In genomic region chr11:58509058-58509457, GRCm38 (mm10) we compare ENCODE assay signal across 11 mouse cellular contexts. TPM values are rescaled to one million over a fixed set of nuclear protein-coding genes. Genes with fewer than 3 reads are reported as not detected.
A peak's percentile ranks its signal among the peaks of the same experiment; 100 is the strongest.
DNase-seq lines count a peak whose midpoint lies in the region; ATAC-seq lines count a peak whose summit lies in the region.
"Not testable (repeated sequence)": the region's sequence is repeated elsewhere in the genome, so short reads cannot be mapped to it uniquely, and the experiment has no call there.
"Had no signal": no experiment of that assay in that cellular context is flagged by ENCODE, and none has a peak within 500 bp of the region (broad histone marks: within the 10 kb centered on the region; RNA-seq: fewer than 3 reads in every experiment).

No protein-coding gene starts in this region.

- not testable (repeated sequence) for H3K4me1 ChIP-seq in ES-E14 (ENCODE audit: control insufficient read depth in 2 of 2, insufficient read depth in 2 of 2, low read length in 2 of 2, poor library complexity in 1 of 2)

- in situ Hi-C loops in ES-E14 (cut with MboI; ENCODE audit: low sequenced_read_pairs in 2 of 2, unreplicated experiment in 2 of 2) = not testable (repeated sequence)

- H3K9ac ChIP-seq in ES-E14 (ENCODE audit: insufficient read depth, low read depth, low read length, poor library complexity, severe bottlenecking) = not testable (repeated sequence)

- peak; percentile 68; the same call in 1 of the 2 replicates for ATAC-seq in erythroid progenitor cell, adult 5-6 weeks (replicated peaks; ENCODE audit: low FRiP score, poor library complexity, severe bottlenecking)
- ATAC-seq in megakaryocyte, adult 5-6 weeks (ENCODE audit: poor library complexity, severe bottlenecking) = peak; percentile 45; the same call in 1 of the 2 replicates
- ATAC-seq in megakaryocyte-erythroid progenitor cell, adult 5-6 weeks (replicated peaks; ENCODE audit: low FRiP score, low TSS enrichment, poor library complexity, severe bottlenecking) = peak; percentile 55; the same call in 1 of the 2 replicates

- DNase-seq in ES-E14 (ENCODE audit: low read depth, low spot score) = not testable (repeated sequence)
- peak; percentile 8 for DNase-seq in ZHBTc4 (ENCODE audit: low read depth, low spot score)
- peak; percentile 71 for DNase-seq in heart, adult 11 months

- H3K36me3 ChIP-seq in ES-E14 (ENCODE audit: control insufficient read depth, insufficient read depth, low read length, poor library complexity, severe bottlenecking) = not testable (repeated sequence)

- not testable (repeated sequence) for H3K27ac ChIP-seq in ES-E14 (ENCODE audit: insufficient read depth, low read depth, low read length, poor library complexity, severe bottlenecking)

- H3K9me3 ChIP-seq in ES-E14 (ENCODE audit: control insufficient read depth, insufficient read depth, low read depth, low read length) = not testable (repeated sequence)

- H3K4me3 ChIP-seq in ES-E14 (ENCODE audit: insufficient read depth in 1 of 2, low read depth in 1 of 2, low read length in 2 of 2, poor library complexity in 1 of 2, severe bottlenecking in 1 of 2) = peak overlapping the region; percentile 31 to 48; a peak in 3 of 4 replicates

RNA-seq across cellular contexts. Expression of gene Olfr331, which starts 6.7 kb away (rescaled TPM):
- not detected in 2 replicates for total RNA-seq in ES-E14 (2012; rRNA removed)
- not detected in 2 replicates for total RNA-seq in erythroid progenitor cell, adult 5-6 weeks (2015; ENCODE audit: low replicate concordance)
- not detected in 2 replicates for total RNA-seq in erythroid progenitor cell, adult 5-6 weeks (2017; ENCODE audit: low replicate concordance)
- total RNA-seq in megakaryocyte, adult 5-6 weeks (2015) = not detected in 2 replicates
- total RNA-seq in megakaryocyte, adult 5-6 weeks (2017) = not detected in 2 replicates
- total RNA-seq in megakaryocyte-erythroid progenitor cell, adult 5-6 weeks (2014; fragmentation: Nextera tagmentation) = not detected in 2 replicates
- not detected in 2 replicates for total RNA-seq in megakaryocyte-erythroid progenitor cell, adult 5-6 weeks (2017)
- total RNA-seq: adrenal gland, adult 2 months; adrenal gland, postnatal 10 days; adrenal gland, postnatal 25 days; adrenal gland, postnatal 4 days; common myeloid progenitor, adult 5-6 weeks had no signal

RNA-seq across cellular contexts. Expression of gene Olfr332, which starts 16.7 kb away (rescaled TPM):
- total RNA-seq in ES-E14 (2012; rRNA removed) = not detected in 2 replicates
- total RNA-seq in erythroid progenitor cell, adult 5-6 weeks (2015; ENCODE audit: low replicate concordance) = not detected in 2 replicates
- total RNA-seq in erythroid progenitor cell, adult 5-6 weeks (2017; ENCODE audit: low replicate concordance) = not detected in 2 replicates
- total RNA-seq in megakaryocyte, adult 5-6 weeks (2015) = not detected in 2 replicates
- total RNA-seq in megakaryocyte, adult 5-6 weeks (2017) = not detected in 2 replicates
- total RNA-seq in megakaryocyte-erythroid progenitor cell, adult 5-6 weeks (2014; fragmentation: Nextera tagmentation) = not detected in 2 replicates
- not detected in 2 replicates for total RNA-seq in megakaryocyte-erythroid progenitor cell, adult 5-6 weeks (2017)
- total RNA-seq: adrenal gland, adult 2 months; adrenal gland, postnatal 10 days; adrenal gland, postnatal 25 days; adrenal gland, postnatal 4 days; common myeloid progenitor, adult 5-6 weeks had no signal

RNA-seq across cellular contexts. Expression of gene Olfr330, which starts 25.6 kb away (rescaled TPM):
- total RNA-seq in ES-E14 (2012; rRNA removed) = not detected in 2 replicates
- total RNA-seq in erythroid progenitor cell, adult 5-6 weeks (2015; ENCODE audit: low replicate concordance) = not detected in 2 replicates
- not detected in 2 replicates for total RNA-seq in erythroid progenitor cell, adult 5-6 weeks (2017; ENCODE audit: low replicate concordance)
- not detected in 2 replicates for total RNA-seq in megakaryocyte, adult 5-6 weeks (2015)
- not detected in 2 replicates for total RNA-seq in megakaryocyte, adult 5-6 weeks (2017)
- total RNA-seq in megakaryocyte-erythroid progenitor cell, adult 5-6 weeks (2014; fragmentation: Nextera tagmentation) = not detected in 2 replicates
- total RNA-seq in megakaryocyte-erythroid progenitor cell, adult 5-6 weeks (2017) = not detected in 2 replicates
- total RNA-seq: adrenal gland, postnatal 10 days; common myeloid progenitor, adult 5-6 weeks had no signal

RNA-seq across cellular contexts. Expression of gene Olfr329-ps, which starts 37.2 kb away (rescaled TPM):
- total RNA-seq in ES-E14 (2012; rRNA removed) = 0.26 and 0.27 TPM in 2 replicates
- not detected in 2 replicates for total RNA-seq in erythroid progenitor cell, adult 5-6 weeks (2015; ENCODE audit: low replicate concordance)
- total RNA-seq in erythroid progenitor cell, adult 5-6 weeks (2017; ENCODE audit: low replicate concordance) = not detected in 2 replicates
- not detected in 2 replicates for total RNA-seq in megakaryocyte, adult 5-6 weeks (2015)
- total RNA-seq in megakaryocyte, adult 5-6 weeks (2017) = not detected in 2 replicates
- total RNA-seq in megakaryocyte-erythroid progenitor cell, adult 5-6 weeks (2014; fragmentation: Nextera tagmentation) = not detected in 2 replicates
- not detected in 2 replicates for total RNA-seq in megakaryocyte-erythroid progenitor cell, adult 5-6 weeks (2017)
- total RNA-seq: adrenal gland, postnatal 10 days; common myeloid progenitor, adult 5-6 weeks had no signal

RNA-seq across cellular contexts. Expression of gene Olfr328, which starts 46.4 kb away (rescaled TPM):
- 0.18 and 0.37 TPM in 2 replicates for total RNA-seq in ES-E14 (2012; rRNA removed)
- total RNA-seq in erythroid progenitor cell, adult 5-6 weeks (2015; ENCODE audit: low replicate concordance) = not detected in 2 replicates
- total RNA-seq in erythroid progenitor cell, adult 5-6 weeks (2017; ENCODE audit: low replicate concordance) = not detected in 2 replicates
- not detected in 2 replicates for total RNA-seq in megakaryocyte, adult 5-6 weeks (2015)
- total RNA-seq in megakaryocyte, adult 5-6 weeks (2017) = 0.07 TPM in 1 of 2 replicates, not detected in the other
- total RNA-seq in megakaryocyte-erythroid progenitor cell, adult 5-6 weeks (2014; fragmentation: Nextera tagmentation) = not detected in 2 replicates
- total RNA-seq in megakaryocyte-erythroid progenitor cell, adult 5-6 weeks (2017) = not detected in 2 replicates
- total RNA-seq: adrenal gland, postnatal 10 days; common myeloid progenitor, adult 5-6 weeks had no signal
